Mouse (Mus musculus) E14TG2a.4 (cell line): ENCODE data around the gene Rubcn.

Experiments used
- CTCF ChIP-seq: conservative IDR thresholded peaks from 2 replicates; pipeline ENCODE4 v1.5.1; 2014; ENCODE audit warnings: low read length
- NANOG ChIP-seq: IDR thresholded peaks from 2 replicates; pipeline ENCODE4 v1.6.1; 2014; ENCODE audit warnings: borderline replicate concordance, low read length, mixed read lengths

DNA sequence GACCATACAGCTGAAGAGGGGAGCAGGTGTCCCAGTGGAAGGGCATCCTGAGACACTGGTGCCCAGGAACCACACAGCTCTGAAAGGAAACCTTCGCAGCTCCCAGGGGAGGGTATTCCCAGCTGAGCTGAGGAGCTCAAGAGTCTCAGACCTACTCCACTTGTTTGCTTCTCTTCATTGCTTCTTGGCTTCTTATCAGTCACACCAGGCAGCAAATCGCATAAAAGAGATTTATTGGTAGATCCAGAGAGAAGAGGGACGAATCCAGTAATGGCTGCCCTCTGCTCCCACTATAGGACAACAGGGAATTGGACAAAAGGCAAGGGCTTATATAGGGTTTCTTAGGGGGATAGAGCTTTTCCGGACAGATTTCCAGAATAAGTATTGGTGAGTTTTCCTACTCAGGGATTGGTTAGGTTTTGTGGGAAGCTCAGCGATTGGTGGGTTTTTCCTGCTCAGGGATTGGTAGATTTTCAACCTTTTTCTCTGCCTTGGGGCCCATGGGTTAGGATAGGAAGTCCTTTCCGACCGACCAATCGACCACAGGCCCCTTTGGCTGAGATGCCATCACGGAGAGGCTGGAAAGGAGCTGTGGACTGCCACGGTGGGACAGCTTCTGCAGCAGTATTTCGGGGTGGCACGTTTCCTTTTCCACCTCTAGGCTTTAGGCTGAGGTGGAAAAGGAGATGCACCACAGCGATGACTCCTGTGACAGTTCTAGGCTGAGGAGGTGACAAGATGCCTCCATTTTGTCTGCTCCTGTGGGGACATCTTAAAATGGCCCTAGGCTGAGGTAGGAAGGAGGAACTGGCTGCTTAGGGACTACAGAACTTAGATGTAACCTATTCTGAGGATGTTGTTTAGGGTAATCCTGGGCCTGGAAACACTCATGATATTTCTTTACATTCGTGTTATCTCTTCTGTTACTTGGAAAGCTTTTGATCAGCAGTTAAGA is 1.7 kb upstream of the Rubcn start:
- TF ChIP-seq CTCF = no peak
- TF ChIP-seq NANOG = no peak
